Mouse (Mus musculus) layer of hippocampus, adult 18-20 months (tissue): Measurements from ENCODE around the gene Cdr2l. TPM values are rescaled to one million over a fixed set of nuclear protein-coding genes. Genes with fewer than 3 reads are reported as not detected.

Experiments
- DNase-seq, 2 experiments: peaks; one replicate each; pipeline ENCODE4 v3.0.0; 2022; ENCODE audit warnings: low spot score in 2 of 2
- long read RNA-seq: library from polyadenylated mRNA; stranded (forward); transcript quantifications from one replicate; pipeline ENCODE4 v2.0.0, GENCODE M21; 2021
- total RNA-seq, 2 experiments: library from RNA; stranded (reverse); gene quantifications; 2 replicates each; pipeline ENCODE4 v1.2.3; 2021

Gene Cdr2l
- total RNA-seq, result 10 to 100 TPM; 29.7 to 30.6 TPM
- long read RNA-seq, transcript Cdr2l-201 (5 exons, 3,700 nt), result major isoform, 63 of 79 reads
- long read RNA-seq, partial matches to known transcripts, result 9 of 79 reads
- long read RNA-seq, other reads (novel, unspliced or antisense), result 7 of 79 reads

DNA sequence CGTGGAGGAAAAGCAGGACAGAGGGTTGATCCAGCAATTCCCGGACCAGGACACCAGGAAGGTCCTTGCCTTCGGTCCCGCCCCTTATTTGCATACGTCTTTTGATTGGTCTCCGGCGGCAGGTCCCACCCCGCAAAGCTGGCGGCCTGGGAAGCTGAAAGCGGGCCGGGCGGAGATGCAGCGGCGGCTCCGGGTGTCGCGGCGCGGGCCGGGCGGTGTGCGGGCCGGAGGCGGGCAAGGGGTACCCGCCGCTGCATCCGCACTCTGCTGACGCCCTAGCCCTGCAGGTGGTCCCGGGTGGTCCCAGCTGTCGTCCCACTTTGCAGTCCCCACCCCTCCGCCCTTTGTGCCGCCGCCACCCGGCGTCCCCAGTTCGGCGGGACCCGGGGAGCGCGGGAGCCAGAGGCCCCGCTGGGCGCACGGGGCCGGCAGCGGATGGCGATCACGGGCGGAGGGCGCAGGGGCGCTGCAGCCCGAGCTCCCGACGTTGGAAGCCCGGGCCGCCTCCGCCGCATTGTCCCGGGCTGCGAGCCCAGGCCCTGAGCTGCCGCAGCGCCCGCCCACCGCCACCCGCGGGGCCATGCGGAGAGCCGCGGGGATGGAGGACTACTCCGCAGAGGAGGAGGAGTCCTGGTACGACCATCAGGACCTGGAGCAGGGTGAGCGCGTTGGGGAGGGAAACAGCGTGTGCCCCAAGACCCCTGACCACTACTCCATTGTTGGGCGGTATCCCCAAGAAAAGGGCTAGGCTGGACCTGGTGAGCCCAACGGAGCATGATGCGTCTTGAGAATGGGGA lies at the start of gene Cdr2l:
Gene Cdr2l, plus strand, starts transcription at position 174 of the 797 bp plus-strand sequence.
- DNase-seq, result peak; percentile 83 to 90

DNA sequence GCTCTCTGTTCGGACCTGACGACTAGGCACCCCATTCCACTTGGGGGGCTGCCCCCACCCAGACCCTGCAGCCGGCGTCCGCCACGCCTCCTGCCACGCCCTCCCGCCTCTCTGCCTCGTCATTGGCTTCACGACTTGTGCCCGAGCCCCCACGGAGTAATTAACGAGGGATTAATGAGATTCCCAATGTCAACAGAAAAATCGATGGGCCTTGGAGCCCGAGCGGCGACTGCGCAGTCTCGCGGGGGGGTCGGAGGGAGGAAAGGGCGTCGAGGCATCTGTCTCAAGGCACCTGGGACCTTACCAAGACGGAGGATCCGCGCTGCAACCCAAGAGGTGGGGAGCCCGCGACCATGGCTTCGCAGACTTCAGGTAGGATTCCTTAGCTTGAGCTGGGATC lies 47.2 kb upstream of the Cdr2l start, which contains the start of gene Otop3:
Gene Otop3, plus strand, starts transcription at position 201 of the 400 bp plus-strand sequence.
- DNase-seq, result no peak

DNA sequence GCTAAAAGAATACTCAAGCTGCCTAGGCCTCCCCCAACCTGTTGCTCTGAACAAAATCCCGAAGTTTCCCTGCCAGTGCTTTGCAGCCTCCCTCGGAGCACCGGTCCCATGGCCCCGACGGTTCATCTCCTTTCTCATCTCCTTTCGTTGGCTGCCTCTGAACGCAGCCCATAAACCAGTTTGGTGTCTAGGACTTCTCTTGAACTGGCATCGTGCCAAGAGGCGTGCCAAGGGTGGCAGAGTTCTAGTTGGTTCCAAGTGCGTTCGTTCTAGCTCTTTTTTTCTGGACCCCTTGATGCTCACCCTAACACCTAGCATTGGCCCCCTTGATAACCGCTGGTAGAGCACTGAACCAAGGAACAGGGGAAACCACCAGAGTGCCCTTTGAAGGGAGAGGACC lies 46.5 kb upstream of the Cdr2l start:
- DNase-seq, result no peak

DNA sequence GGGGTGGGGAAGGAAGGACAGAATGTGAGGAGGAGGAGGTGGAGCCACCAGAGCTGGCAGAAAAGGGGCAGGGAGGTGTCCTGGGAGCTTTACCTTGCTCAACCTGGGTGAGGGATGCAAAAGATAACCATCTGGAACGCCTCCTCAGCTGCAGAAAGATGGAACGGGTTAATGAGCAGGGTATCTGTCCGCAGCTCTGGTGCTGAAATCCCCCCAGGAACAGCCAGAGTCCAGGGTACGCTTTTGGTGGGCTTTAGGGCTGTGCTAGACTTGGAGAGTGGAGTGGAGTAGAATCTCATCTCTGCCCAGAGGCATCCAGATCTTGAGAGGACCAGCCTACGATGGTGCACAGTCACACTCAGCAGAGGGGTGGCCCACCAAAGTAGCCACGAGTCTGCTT lies 45.6 kb upstream of the Cdr2l start:
- DNase-seq, result no peak

DNA sequence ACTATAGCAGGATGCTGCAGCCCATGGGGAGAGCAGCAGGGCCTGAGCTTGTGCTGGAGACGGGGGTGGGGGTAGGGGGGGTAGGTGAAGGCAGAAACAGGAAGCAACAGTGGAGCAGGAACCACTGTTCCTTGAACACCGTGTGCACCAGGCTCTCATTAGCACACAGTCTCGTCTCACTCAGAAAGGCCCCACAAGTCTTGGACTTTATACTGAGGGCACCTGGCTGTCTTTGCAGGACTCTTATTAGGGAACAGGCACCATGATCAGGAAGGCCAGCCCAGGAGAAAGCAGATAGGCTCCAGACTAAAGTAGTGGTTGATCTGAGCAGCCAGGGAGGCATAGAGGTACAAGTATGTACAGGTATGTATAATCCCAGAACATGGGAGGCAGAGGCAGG lies 44.4 kb upstream of the Cdr2l start:
- no peak for DNase-seq

DNA sequence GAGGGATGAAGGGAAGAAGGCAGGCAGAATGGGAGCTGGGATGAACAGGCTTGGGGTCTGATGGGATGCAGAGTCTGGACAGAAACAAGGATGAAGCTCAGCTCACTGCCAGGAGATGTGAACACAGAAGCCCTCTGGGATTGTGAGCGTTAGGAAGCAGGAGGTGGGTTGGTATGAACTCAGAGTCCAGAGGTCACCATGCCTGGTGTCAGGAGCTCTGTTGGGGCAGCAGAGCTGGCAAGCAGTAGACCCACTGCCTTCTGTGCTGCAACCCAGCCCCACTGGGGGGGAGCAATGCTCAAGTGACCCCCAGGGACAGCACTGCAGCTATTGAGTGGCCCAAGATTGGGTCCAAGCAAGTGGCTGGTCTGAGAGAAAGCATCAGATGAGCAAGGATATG lies 43.9 kb upstream of the Cdr2l start:
- no peak for DNase-seq

DNA sequence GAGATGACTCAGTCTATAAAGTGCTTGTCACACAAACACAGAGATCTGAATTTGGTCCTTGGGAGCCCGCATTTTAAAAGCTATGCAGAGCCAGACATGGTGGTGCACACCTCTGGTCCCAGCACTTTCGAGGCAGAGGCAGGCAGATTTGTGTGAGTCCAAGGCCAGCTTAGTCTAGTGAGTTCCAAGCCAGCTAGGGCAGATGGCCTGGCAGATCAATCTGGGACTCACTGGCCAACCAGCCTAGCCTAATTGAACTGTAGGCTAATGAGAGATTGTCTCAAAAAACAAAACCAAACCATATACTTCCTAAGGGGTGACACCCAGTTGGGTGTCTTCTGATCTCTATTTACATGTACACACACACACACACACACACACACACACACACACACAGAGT lies 40.5 kb upstream of the Cdr2l start:
- DNase-seq, result no peak

DNA sequence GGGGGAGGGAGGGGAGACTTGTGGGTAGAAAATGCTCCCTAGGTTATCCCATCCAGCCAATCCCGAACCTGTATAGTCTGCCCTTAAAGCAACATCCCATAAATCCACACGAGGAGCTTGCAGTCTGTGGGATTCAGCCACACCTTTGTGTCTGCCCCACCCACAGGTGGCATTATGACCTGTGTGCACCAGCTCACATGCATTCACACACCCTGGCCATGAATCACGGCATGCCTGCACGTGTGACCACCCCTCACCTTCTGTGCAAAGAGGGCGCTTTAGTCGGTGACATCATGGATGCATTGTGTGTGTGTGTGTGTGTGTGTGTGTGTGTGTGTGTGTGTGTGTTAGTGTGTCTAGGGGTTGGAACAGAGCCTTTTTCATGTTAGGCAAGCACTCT lies 39.9 kb upstream of the Cdr2l start:
- no peak for DNase-seq

DNA sequence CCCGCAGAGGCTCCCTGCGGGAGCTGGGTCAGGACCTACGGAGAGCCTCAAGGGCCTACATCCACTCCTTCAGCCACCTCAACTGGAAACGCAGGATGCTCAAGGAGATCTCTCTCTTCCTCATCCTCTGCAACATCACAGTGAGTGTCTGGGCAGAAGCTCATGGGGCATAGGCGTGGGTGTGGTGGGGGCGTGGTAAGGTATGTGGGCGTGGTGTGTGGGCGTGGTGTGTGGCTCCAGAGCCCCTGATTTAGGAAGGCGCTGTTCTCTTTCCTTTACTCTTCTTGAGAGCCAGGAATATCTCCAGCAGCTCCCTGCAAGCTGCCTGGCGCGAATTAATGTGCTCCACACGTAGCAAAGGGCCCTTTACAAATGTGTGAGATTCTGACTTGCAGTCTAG lies 36.7 kb upstream of the Cdr2l start:
- DNase-seq, result no peak

DNA sequence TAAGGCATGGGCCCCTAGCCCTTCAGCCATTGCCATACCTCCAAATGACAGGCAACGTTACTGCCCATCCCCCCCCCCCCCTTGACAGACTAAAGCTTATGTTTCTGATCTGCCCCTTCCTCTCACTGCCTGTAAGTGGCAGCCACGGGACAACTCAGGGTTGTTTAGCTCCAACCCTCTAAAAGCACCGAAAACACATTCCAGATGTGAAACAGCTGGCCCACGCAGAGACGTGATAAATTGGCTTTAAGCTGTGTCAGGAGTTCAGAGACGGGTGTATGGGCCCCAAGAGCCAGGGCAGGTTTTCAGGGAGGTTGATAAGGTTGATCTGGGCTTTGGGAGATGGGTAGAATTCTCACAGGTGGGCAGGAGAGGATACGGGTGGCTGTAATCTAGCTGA lies 36.2 kb upstream of the Cdr2l start:
- DNase-seq, result no peak

DNA sequence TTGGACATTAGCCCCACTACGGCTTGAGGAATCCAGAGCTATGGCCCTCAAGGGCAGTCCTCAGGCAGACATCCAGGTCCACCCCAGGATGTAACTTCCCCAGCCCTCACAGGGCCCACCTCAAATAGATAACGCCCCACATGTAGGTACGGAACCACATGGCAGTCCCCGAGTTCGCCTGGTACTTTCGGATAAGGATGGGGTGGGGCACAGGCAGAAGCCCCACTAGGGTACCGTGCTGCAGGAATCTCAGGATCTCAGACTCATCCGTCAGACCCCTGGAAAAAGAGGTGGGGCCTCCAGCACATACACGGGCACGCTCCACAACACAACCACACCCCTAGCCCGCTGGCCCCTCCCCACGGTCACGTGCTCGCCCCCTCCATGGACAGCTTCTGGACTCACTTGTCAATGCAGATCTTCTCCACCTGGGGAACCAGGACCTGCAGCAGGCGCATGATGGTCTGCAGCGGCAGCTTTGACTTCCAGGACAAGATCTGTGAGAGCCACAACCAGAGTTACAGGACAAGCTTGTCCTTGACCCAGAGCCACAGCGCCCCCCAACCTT lies 33.0 kb upstream of the Cdr2l start:
- no peak for DNase-seq

DNA sequence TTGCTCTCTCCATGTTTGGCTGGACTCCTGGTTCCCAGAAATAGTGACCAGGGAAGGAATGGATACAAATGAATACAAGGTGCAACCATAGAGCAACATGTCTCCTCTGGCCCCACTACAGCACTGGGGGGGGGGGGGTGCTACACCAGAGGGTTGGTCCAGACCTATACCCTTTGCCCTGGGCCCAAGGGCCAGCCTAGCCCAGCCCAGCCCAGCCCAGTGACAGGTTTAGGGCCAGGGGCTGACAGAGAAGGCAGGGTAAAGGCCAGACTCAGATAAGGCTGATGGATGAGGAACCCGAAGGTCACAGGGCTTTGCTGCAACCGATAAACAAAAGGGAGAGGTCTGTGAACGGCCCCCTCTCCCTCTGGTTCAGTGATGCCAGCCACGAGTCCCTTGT lies 31.7 kb upstream of the Cdr2l start:
- DNase-seq, result no peak

DNA sequence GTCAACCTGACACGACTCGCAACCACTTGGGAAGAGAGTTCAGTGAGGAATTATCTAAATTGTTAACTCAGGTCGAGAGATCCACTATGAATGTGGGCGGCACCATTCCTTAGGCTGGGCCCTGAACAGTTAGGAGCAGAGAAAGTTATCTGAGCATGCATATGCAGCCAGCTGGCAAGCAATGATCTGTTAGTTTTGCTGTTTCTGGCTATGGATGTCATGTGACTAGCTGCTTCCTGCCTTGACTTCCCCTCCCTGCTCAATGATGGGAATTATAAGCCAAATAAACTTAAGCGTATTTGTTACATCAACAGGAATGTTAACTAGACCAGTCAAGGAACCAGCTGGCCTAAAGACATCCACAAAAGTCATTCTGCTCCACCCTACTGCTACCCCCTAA lies 28.3 kb upstream of the Cdr2l start:
- DNase-seq, result no peak

DNA sequence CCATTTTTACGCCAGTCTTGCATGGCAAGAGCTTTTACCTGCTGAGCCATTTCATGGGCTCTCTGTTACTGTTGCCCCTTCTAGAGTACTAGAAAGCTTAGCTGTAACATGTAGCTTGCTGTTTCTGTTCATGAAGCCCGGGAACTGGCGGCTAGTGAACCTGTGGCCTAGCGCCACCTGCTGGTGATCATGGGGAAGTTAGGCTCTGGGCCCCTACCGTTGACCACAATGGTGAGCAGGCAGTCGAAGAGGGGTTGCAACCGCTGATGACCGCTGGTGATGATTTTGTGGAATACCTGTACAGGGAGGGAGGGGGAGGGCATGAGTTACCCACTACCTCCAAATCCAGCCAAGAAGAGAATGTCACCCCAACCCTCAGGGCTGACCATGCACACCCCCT lies 27.5 kb upstream of the Cdr2l start:
- DNase-seq, result peak in 1 of 2 experiments; percentile 78

DNA sequence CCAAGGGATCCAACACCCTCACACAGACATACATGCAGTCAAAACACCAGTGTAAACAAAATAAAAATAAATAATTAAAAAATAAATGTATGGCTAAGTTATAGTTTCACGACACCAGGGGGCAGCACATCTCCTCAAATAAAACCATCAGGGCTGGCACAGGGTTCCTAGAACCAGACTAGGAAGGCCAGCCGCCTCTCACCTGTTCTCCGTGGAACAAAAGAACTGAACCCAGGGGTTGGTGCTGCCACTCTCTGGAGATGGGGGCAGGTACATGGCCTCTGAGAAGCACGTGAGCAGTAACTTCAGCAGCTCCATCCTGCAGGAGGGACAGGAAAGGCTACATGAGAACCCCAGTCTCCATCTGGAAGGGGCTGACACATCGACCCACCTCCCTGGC lies 23.2 kb upstream of the Cdr2l start:
- peak in 1 of 2 experiments; percentile 87 for DNase-seq

DNA sequence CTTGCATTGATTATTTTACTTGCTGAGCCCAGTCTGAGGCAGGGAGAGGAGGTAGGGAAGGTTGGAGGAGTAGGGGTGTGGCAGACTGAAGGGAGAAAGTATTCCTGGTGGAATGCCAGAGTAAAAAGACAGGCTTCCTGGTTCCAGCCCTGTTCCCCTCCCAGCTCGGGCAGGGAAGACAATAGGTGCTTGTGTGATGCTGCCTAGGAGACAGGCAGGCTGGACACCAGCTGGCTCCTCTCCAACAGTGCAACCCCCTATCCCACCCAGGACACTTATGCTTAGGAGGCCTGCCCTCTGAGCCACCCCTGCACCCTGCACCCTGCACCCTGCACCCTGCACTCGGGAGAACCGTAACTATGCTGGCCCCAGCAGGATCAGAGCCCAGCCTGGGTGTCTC lies 22.4 kb upstream of the Cdr2l start:
- no peak for DNase-seq

DNA sequence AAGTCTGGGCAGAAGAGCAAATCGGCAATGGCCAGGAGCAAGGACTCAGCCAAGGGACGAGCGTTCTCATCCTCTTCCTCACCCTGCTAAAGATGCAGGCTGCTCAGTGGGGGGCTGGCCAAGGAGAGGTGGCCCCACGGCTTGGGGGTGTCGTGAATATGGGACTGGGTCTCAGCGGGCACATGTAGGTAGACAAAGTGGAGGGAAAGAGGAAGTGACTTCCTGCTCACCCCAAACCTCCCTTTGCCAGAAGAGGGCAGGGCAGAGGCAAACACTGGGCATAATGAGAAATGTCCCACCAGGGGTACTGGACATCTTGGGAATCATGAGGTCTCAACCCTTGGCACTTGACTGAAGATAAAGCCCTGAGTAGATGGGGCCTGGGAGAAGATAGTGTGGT lies 22.0 kb upstream of the Cdr2l start:
- DNase-seq, result no peak

DNA sequence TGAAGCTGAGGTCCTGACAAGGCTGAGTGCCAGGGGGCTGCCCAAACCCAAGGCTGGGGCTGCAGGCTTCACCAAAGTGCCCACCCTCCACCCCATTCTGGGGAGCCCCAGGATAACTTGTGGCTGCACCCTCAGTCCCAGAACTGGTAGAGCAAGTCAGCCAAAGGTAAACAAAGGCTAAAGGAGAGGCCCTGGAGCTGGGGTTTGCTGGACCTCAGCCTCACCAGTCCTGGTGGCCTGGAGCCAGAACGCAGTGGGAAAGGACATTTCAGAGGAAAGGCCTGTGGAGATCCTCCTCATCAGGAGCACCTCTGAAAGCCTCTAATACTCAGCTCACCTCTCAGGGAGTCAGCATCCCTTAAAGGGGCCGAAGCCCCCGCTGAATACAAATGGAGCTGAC lies 17.6 kb upstream of the Cdr2l start:
- DNase-seq, result no peak

DNA sequence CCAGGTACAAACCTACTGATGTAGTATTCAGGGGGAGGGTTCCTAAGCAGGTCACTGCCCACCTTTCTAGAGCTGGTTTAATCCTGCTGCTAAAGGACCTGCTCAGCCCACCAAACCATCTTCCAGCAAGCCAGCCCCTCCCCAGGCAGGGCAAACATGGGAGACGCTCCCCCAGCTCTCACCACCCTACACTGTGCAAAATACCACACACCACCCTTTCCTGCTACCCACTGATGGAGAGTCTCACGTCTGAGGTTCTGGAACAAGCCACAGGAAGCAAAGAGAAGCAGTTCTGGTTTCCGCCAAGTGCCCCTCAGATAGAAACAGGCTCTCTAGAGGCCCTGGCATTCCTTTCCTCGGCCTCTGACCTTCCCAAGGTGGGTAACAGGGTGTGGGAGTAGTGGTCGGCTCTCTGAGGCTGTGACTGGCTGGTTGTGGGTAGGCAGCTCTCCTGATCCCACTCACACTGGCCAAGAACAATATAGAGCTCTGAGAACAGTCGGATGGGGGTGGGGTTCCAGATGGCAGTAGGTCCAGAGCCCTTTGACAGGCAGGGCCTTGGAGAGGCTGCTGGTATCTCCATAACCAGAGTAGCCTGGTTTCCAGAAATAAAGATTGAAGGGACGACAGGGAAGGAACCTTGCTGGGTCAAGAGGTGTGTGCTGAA lies 15.5 kb upstream of the Cdr2l start:
- DNase-seq, result no peak

DNA sequence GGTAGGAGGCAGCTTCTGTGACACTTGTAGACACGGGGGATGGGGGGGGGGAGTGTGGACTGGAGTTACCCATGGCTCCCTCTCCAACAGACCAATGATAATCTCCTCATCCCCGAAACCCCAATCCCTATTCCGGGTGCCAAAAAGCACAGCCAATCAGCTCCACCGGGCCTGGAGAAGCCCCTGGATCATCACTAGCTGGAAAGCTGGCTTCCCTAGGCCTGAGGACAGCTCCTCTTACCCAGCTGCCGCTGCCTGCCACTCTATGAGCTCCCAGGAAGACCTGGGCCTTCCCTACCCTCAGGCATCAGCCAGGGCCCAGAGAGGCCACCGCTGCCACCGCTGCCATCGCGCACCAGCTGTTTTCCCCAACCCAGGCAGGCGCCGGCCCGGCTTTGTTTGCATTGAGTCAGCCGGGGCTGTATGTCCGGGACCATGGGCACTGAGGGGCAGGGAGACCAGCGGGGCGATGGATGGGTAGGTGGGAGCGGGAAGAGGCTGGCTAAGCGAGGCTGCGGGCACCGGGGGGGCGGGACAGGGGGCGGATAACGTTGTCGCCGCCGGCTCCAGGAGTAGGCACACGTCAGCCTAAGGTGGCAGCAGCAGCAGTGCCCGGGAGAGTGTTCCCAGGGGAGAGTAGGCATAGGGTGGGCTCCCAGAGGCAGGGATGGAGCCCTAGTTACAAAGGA lies 14.9 kb upstream of the Cdr2l start:
- DNase-seq, result peak; percentile 66 to 69

DNA sequence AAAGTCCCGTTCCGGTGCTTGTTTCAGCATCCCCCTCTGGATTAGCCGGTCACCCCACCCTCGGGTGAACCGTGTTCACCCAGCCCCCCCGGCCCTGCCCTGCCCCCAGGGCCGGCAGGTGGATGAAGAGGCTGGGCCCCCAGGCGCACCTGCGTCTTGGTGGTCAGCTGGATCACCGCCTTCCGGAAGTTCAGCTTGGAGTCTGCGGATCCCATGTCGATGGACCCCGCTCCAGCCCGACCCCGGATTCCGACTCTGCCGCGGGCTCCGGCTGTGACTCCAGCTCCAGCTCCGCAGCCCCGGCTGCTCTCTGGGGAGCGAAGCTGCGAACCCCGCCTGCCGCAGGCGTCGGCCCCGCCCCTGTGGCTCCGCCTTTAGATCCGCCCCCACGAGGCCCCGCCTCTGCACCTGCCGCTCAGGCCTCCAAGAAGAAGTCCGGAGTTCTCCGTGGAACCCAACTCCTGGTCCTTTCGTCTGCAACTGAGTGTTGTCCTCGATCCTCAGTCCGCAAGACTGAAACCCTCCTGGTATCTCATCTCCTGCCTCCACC lies 14.2 kb upstream of the Cdr2l start, which contains the start of gene Hid1:
Gene Hid1, minus strand, starts transcription at position 362 of the 550 bp plus-strand sequence.
- DNase-seq, result peak; percentile 88 to 91
